Mouse (Mus musculus) heart, adult 2 months (tissue): ENCODE measurements around the gene Gjb5.
A peak's percentile ranks its signal among the peaks of the same experiment; 100 is the strongest.

ENCODE experiments used
- CTCF ChIP-seq: fragments of 200-600 bp; IDR thresholded peaks from 2 replicates; pipeline ENCODE4 v1.8.1; 2022; ENCODE audit warnings: antibody characterized with exemption, mild to moderate bottlenecking, moderate library complexity
- POLR2A ChIP-seq: fragments of 200-500 bp; IDR thresholded peaks from 2 replicates; pipeline ENCODE4 v1.6.1; 2011; ENCODE audit warnings: mild to moderate bottlenecking, low read depth, low read length, control low read depth; ENCODE audit not compliant: insufficient read depth

- TF ChIP-seq POLR2A (no peak), CTCF (peak; percentile 61)
Observed at GRCm38 (mm10) chr4:127377344-127377743, 19.4 kb upstream of the Gjb5 start.
